Mouse (Mus musculus): ENCODE measurements around the gene Cacna1e.

Cacna1e gene

GRCm38 (mm10) chr1:154784862-154785261 lies 99.4 kb downstream of the Cacna1e start:
- in situ Hi-C loops (cut with MboI): loop anchor here (5.0 to 10.0 kb wide), 2 partner anchors 222 to 440 kb away; no protein-coding TSS in a partner anchor

- in situ Hi-C loops (cut with MboI): loop anchor here (10.0 kb wide), 1 partner anchor 441 kb away; no protein-coding TSS in a partner anchor
Observed at GRCm38 (mm10) chr1:154783521-154783920, 100.8 kb downstream of the Cacna1e start.

- in situ Hi-C loops (cut with MboI): loop anchor here (10.0 kb wide), 1 partner anchor 445 kb away; no protein-coding TSS in a partner anchor
Observed at GRCm38 (mm10) chr1:154779908-154780514, 104.3 kb downstream of the Cacna1e start.

GRCm38 (mm10) chr1:154776344-154776743 lies 108.0 kb downstream of the Cacna1e start:
- in situ Hi-C loops (cut with MboI): no loop called here

GRCm38 (mm10) chr1:154774468-154774867 lies 109.8 kb downstream of the Cacna1e start:
- in situ Hi-C loops (cut with MboI): no loop called here

GRCm38 (mm10) chr1:154771111-154771510 lies 113.2 kb downstream of the Cacna1e start:
- in situ Hi-C loops (cut with MboI): no loop called here

- in situ Hi-C loops (cut with MboI): no loop called here
Observed at GRCm38 (mm10) chr1:154770542-154770941, 113.8 kb downstream of the Cacna1e start.

- in situ Hi-C loops (cut with MboI): no loop called here
Observed at GRCm38 (mm10) chr1:154763132-154763531, 121.2 kb downstream of the Cacna1e start.

- in situ Hi-C loops (cut with MboI): no loop called here
Observed at GRCm38 (mm10) chr1:154752081-154752480, 132.2 kb downstream of the Cacna1e start.

- in situ Hi-C loops (cut with MboI): loop anchor here (25.0 kb wide), 1 partner anchor 861 kb away; the partner anchor contains the start of genes Glul and Teddm1a
Observed at GRCm38 (mm10) chr1:154748531-154748930, 135.8 kb downstream of the Cacna1e start.

- in situ Hi-C loops (cut with MboI): loop anchor here (25.0 kb wide), 1 partner anchor 858 kb away; the partner anchor contains the start of genes Glul and Teddm1a
Observed at GRCm38 (mm10) chr1:154745241-154745640, 139.1 kb downstream of the Cacna1e start.

- in situ Hi-C loops (cut with MboI): loop anchor here (25.0 kb wide), 1 partner anchor 843 kb away; the partner anchor contains the start of genes Glul and Teddm1a
Observed at GRCm38 (mm10) chr1:154730411-154730961, 153.8 kb downstream of the Cacna1e start.

- in situ Hi-C loops (cut with MboI): loop anchor here (25.0 kb wide), 1 partner anchor 842 kb away; the partner anchor contains the start of genes Glul and Teddm1a
Observed at GRCm38 (mm10) chr1:154729269-154729980, 154.9 kb downstream of the Cacna1e start.

- in situ Hi-C loops (cut with MboI): loop anchor here (25.0 kb wide), 1 partner anchor 841 kb away; the partner anchor contains the start of genes Glul and Teddm1a
Observed at GRCm38 (mm10) chr1:154728682-154729081, 155.6 kb downstream of the Cacna1e start.

- in situ Hi-C loops (cut with MboI): loop anchor here (25.0 kb wide), 1 partner anchor 840 kb away; the partner anchor contains the start of genes Glul and Teddm1a
Observed at GRCm38 (mm10) chr1:154727696-154728095, 156.6 kb downstream of the Cacna1e start.

GRCm38 (mm10) chr1:154726361-154727161 lies 157.7 kb downstream of the Cacna1e start:
- in situ Hi-C loops (cut with MboI): loop anchor here (25.0 kb wide), 1 partner anchor 839 kb away; the partner anchor contains the start of genes Glul and Teddm1a

- in situ Hi-C loops (cut with MboI): loop anchor here (25.0 kb wide), 1 partner anchor 838 kb away; the partner anchor contains the start of genes Glul and Teddm1a
Observed at GRCm38 (mm10) chr1:154725356-154726320, 158.7 kb downstream of the Cacna1e start.

GRCm38 (mm10) chr1:154723537-154724286 lies 160.6 kb downstream of the Cacna1e start:
- in situ Hi-C loops (cut with MboI): no loop called here

- in situ Hi-C loops (cut with MboI): no loop called here
Observed at GRCm38 (mm10) chr1:154723078-154723477, 161.2 kb downstream of the Cacna1e start.
